Mouse (Mus musculus) midbrain, postnatal 0 days (tissue): ENCODE measurements at regions not wholly inside any gene's neighbourhood (a gene's known extent, or its start where the extent isn't known, plus 50 kb on each side); places are given as distances from the start of the nearest gene placed in this dataset.
A peak's percentile ranks its signal among the peaks of the same experiment; 100 is the strongest.

Experiments used
- ATAC-seq: fragments of 200-750 bp; cut with Nextera tagmentation; 2 replicates; pipeline ENCODE4 v1.8.0; 2017; ENCODE audit warnings: moderate number of reproducible peaks, mild to moderate bottlenecking, moderate TSS enrichment, moderate library complexity; ENCODE audit not compliant: low FRiP score
- DNase-seq: peaks from one replicate; pipeline ENCODE4 v3.0.0-alpha.2; 2015; ENCODE audit warnings: low spot score
- H3K27ac ChIP-seq: fragments of 300-500 bp; sonication (generic); 2 replicates; pipeline ENCODE4 v1.5.1; 2014; ENCODE audit warnings: low read depth, mild to moderate bottlenecking, low read length, mixed read lengths
- H3K27me3 ChIP-seq: fragments of 300-500 bp; sonication (generic); 2 replicates; pipeline ENCODE4 v1.6.1; 2014; ENCODE audit warnings: low read length, control low read depth, mixed read lengths; ENCODE audit not compliant: insufficient read depth
- H3K36me3 ChIP-seq: fragments of 300-500 bp; sonication (generic); 2 replicates; pipeline ENCODE4 v1.6.1; 2014; ENCODE audit warnings: low read length, control low read depth, mixed read lengths; ENCODE audit not compliant: insufficient read depth
- H3K4me1 ChIP-seq: fragments of 300-500 bp; sonication (generic); 2 replicates; pipeline ENCODE4 v1.6.1; 2014; ENCODE audit warnings: mild to moderate bottlenecking, control low read depth, antibody characterized with exemption, low read length, mixed read lengths; ENCODE audit not compliant: insufficient read depth
- H3K4me2 ChIP-seq: fragments of 300-500 bp; sonication (generic); 2 replicates; pipeline ENCODE4 v1.6.1; 2014; ENCODE audit warnings: low read depth, mild to moderate bottlenecking, low read length, mixed read lengths; ENCODE audit not compliant: poor library complexity, severe bottlenecking
- H3K4me3 ChIP-seq: fragments of 300-500 bp; sonication (generic); 2 replicates; pipeline ENCODE4 v1.5.1; 2014; ENCODE audit warnings: low read depth, mild to moderate bottlenecking, low read length, moderate library complexity
- H3K9ac ChIP-seq: fragments of 300-500 bp; sonication (generic); replicated peaks from 2 replicates; pipeline ENCODE4 v1.6.1; 2014; ENCODE audit warnings: mild to moderate bottlenecking, low read length, moderate library complexity, mixed read lengths; ENCODE audit not compliant: poor library complexity, severe bottlenecking
- H3K9me3 ChIP-seq: fragments of 300-500 bp; sonication (generic); 2 replicates; pipeline ENCODE4 v1.6.1; 2016; ENCODE audit warnings: low read length, control low read depth
- CTCF ChIP-seq: IDR thresholded peaks from 2 replicates; pipeline ENCODE4 v1.5.1; 2016; ENCODE audit warnings: antibody characterized with exemption, mild to moderate bottlenecking
- WGBS: fragments of 180-500 bp; shearing (Covaris S2); extraction: QIAGEN DNeasy Blood & Tissue Kit; methylation state at CpG from one replicate; pipeline ENCODE4 v1.1.7; 2014; 5-methylcytosine and 5-hydroxymethylcytosine counted together

GRCm38 (mm10) chr1:42527746-42528476 lies 167.7 kb upstream of the Pou3f3 start:
- Histone ChIP-seq H3K36me3 (no peaks in the 10 kb centered on the region), H3K9ac (no peak overlapping the region), H3K4me2 (no peak overlapping the region), H3K4me1 (no peaks in the 10 kb centered on the region), H3K27ac (no peak overlapping the region), H3K27me3 (no peaks in the 10 kb centered on the region), H3K4me3 (no peak overlapping the region), H3K9me3 (no peaks in the 10 kb centered on the region)
- ATAC-seq = no peak
- no peak for TF ChIP-seq CTCF
- 71% methylated on average over 11 of the region's 11 CpGs for WGBS
- DNase-seq = no peak

GRCm38 (mm10) chr1:42532908-42533307 lies 162.7 kb upstream of the Pou3f3 start:
- 72% methylated on average over 6 of the region's 6 CpGs for WGBS
- H3K36me3 ChIP-seq = no peaks in the 10 kb centered on the region
- no peak for ATAC-seq

GRCm38 (mm10) chr1:42539066-42539539 lies 156.5 kb upstream of the Pou3f3 start:
- TF ChIP-seq CTCF = no peak
- DNase-seq (peak; percentile 75), ATAC-seq (peak; percentile 62)
- WGBS = 22% methylated on average over 18 of the region's 18 CpGs
- Histone ChIP-seq H3K9ac (peak overlapping the region; percentile 42; the same call in 1 of the 2 replicates), H3K4me3 (peak overlapping the region; percentile 21; the same call in 1 of the 2 replicates), H3K27ac (peak overlapping the region; percentile 62), H3K36me3 (no peaks in the 10 kb centered on the region), H3K4me2 (peak overlapping the region; percentile 50), H3K4me1 (peaks cover 10% of the 10 kb centered on the region), H3K9me3 (no peaks in the 10 kb centered on the region), H3K27me3 (no peaks in the 10 kb centered on the region)

More at GRCm38 (mm10) chr1:42532908-42533307, 162.7 kb upstream of the Pou3f3 start:
- Histone ChIP-seq H3K4me1 (no peaks in the 10 kb centered on the region), H3K27ac (no peak overlapping the region), H3K4me3 (no peak overlapping the region), H3K9me3 (no peaks in the 10 kb centered on the region), H3K9ac (no peak overlapping the region), H3K27me3 (no peaks in the 10 kb centered on the region), H3K4me2 (no peak overlapping the region)
- no peak for DNase-seq
- no peak for TF ChIP-seq CTCF

- no peaks in the 10 kb centered on the region for H3K36me3 ChIP-seq
- peak overlapping the region; percentile 50 for H3K4me2 ChIP-seq
- peaks cover 10% of the 10 kb centered on the region for H3K4me1 ChIP-seq
- no peak for TF ChIP-seq CTCF
- peak overlapping the region; percentile 21 for H3K4me3 ChIP-seq
- DNase-seq (peak; percentile 78), ATAC-seq (peak; percentile 27)
- no peaks in the 10 kb centered on the region for H3K9me3 ChIP-seq
- H3K9ac ChIP-seq = no peak overlapping the region
- peak overlapping the region; percentile 62 for H3K27ac ChIP-seq
- WGBS = 22% methylated on average over 26 of the region's 26 CpGs
- no peaks in the 10 kb centered on the region for H3K27me3 ChIP-seq
Observed at GRCm38 (mm10) chr1:42539541-42540520, 155.7 kb upstream of the Pou3f3 start.

GRCm38 (mm10) chr1:42541991-42542390 lies 153.6 kb upstream of the Pou3f3 start:
- Histone ChIP-seq H3K9me3 (no peaks in the 10 kb centered on the region), H3K36me3 (no peaks in the 10 kb centered on the region), H3K4me2 (no peak overlapping the region), H3K4me1 (peaks cover 10% of the 10 kb centered on the region), H3K27me3 (no peaks in the 10 kb centered on the region), H3K27ac (no peak overlapping the region), H3K9ac (no peak overlapping the region), H3K4me3 (no peak overlapping the region)
- WGBS = 90% methylated on average over 4 of the region's 4 CpGs
- ATAC-seq (no peak), DNase-seq (no peak)
- no peak for TF ChIP-seq CTCF
